Comparison of ENCODE assay signal across 14 mouse cellular contexts in the genomic region with DNA sequence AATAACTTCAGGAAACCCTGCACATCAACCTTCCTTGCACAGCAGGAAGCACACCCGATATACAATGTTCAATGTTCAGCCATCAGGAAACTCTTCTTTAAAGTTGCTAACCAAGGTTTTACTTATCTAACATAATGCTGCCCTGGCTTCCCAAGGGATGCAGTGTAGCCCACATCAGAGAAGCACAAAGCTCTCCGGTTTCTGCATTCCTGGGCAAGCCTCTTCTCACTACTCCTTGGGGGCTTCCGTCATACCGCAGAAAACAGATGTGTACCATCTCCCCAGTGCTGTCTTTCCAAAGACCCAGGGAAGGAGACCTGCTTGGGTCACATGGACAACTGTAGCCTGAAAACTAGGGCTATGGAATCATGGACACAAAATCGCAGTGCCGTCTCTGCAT.
"Had no signal": no experiment of that assay in that cellular context is flagged by ENCODE, and none has a peak within 500 bp of the region (broad histone marks: within the 10 kb centered on the region; RNA-seq: fewer than 3 reads in every experiment).

No protein-coding gene starts in this region.

- H3K4me1 ChIP-seq: neural tube, embryonic 12.5 days; stomach, embryonic 15.5 days had no signal

- H3K9me3 ChIP-seq: midbrain, embryonic 13.5 days; midbrain, embryonic 15.5 days; neural tube, embryonic 12.5 days; stomach, embryonic 15.5 days had no signal

- DNase-seq: lung, adult 18-20 months; lung, embryonic 14.5 days; lung, postnatal 10 days; lung, postnatal 4 days; right cerebral cortex, postnatal 14 days; thymus, adult 2 months; thymus, postnatal 14 days; thymus, postnatal 36 days had no signal

- H3K4me3 ChIP-seq: midbrain, embryonic 13.5 days; midbrain, embryonic 15.5 days; neural tube, embryonic 12.5 days; stomach, embryonic 15.5 days had no signal

- H3K4me2 ChIP-seq: lung, embryonic 14.5 days; midbrain, embryonic 11.5 days; midbrain, embryonic 13.5 days; midbrain, embryonic 15.5 days; neural tube, embryonic 12.5 days; stomach, embryonic 15.5 days had no signal

- H3K27ac ChIP-seq: midbrain, embryonic 13.5 days; midbrain, embryonic 15.5 days; neural tube, embryonic 12.5 days; stomach, embryonic 15.5 days; stomach, postnatal 0 days had no signal

- H3K9ac ChIP-seq: lung, embryonic 14.5 days; midbrain, embryonic 13.5 days; midbrain, embryonic 15.5 days; neural tube, embryonic 12.5 days; stomach, embryonic 15.5 days had no signal

- ATAC-seq: midbrain, embryonic 13.5 days; midbrain, embryonic 15.5 days had no signal

- H3K27me3 ChIP-seq: midbrain, embryonic 13.5 days; midbrain, embryonic 15.5 days; neural tube, embryonic 12.5 days; stomach, embryonic 15.5 days had no signal

- H3K36me3 ChIP-seq: midbrain, embryonic 13.5 days; midbrain, embryonic 15.5 days; neural tube, embryonic 12.5 days; stomach, embryonic 15.5 days had no signal
